Mouse (Mus musculus) c-Kit-positive CD71-negative TER-119-negative erythroid progenitor cells, embryonic 14.5 days (primary cell): ENCODE results near the gene Abhd10.
A peak's percentile ranks its signal among the peaks of the same experiment; 100 is the strongest.

Experiments used
- DNase-seq: peaks from one replicate; pipeline ENCODE4 v3.0.0-alpha.2; 2013; ENCODE audit warnings: low read depth

Abhd10 gene

GRCm38 (mm10) chr16:45742615-45743476 is at the start of gene Abhd10:
TSS of gene Abhd10 (minus strand) at chr16:45742955.
- DNase-seq: peak; percentile 73

GRCm38 (mm10) chr16:45791286-45791685 is 48.5 kb upstream of the Abhd10 start:
- DNase-seq: no peak

DNA sequence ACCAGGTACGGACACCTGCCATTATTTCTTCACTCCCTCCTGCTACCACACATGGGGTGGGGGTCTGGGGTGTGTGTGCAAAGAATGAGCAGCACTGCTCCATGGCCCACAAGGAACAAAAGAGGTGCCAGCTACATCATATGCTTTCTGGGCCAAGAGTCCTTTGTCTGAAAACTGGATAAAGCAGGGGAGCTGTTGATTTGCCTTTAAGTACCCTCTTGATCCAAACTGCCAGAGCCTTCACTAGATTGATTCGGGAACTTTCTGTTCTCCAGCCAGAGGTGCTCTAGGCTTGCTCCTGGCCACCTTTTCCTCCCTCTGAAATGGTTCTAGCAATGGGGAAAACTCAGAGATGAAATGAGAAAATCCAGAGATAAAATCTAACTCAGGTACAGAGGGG is 46.6 kb upstream of the Abhd10 start:
- DNase-seq: no peak

DNA sequence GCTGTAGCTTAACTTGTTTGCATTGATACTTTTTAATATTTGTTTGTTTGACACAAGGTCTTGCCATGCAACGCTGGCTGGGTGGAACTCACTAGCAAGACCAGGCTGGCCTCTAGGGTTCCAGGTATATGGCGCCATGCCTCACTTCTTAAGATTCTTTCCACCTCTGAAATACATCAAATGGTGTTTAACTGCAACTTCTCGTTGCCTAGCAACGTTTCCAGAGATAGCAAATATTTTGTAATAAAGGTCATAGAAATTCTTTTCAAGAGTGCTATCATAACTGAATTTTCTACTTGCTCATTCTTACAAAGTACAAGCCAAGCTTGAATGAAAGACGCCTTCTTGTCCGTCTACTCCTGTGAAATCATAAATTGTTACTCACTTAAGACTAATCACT is 44.9 kb upstream of the Abhd10 start:
- no peak for DNase-seq

DNA sequence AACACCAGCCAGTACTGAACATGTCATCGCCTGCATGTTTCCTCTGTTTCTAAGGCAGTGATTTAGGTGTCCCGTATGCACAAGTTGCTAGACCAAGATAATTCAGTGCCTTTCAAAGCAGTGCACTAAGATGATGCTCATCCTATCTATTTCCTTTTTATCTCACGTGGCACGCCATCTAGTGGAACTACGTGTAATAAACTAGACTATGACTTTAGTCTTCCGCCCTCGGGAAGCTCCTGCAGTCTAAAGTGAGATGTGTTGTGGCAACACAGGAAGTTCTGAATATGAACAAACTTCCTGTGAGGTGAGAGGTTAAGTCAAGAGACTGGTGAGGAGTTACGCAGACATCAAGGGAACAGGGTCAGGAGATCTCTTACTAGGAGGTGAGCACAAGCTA is 43.9 kb upstream of the Abhd10 start:
- DNase-seq: peak; percentile 17

- DNase-seq: no peak
Measured at GRCm38 (mm10) chr16:45780001-45780400, 37.2 kb upstream of the Abhd10 start.

DNA sequence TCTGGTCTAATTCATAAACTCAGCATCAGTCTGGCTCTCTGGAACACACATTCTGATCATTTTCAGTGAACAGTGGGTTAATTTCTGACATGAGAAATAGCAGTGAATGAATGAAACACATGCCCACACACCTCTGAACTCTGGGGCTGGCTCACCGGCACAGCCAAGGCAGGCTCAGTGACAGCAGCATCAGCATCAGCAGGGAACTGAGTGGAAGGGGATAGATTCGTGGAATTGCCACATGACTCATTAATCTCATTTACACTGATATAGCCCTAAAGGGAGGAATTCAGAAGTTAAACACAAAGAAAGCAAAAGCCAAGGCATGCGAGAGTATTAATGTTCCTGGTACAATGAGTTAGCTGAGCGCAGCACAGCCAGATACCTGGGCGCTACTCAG is 32.1 kb upstream of the Abhd10 start:
- DNase-seq: no peak

DNA sequence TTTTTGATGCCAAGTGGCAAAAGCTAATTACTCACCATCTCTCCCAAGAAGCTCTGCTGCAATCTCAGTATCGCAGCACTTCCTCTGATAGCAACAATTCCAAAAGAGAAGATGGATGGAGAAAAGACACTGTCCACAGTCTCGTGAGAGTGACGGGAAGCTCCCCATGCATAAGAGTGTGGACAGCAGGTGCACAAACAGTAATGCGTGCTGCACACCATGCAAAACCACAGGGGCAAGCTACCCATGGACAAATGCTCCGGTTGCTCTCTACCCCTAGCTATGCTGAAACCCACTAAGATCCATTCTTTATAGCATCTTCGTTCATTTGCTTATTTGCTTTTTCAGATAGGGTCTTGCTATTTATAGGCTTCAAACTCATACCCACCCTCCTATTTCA is 28.2 kb upstream of the Abhd10 start:
- DNase-seq: no peak

DNA sequence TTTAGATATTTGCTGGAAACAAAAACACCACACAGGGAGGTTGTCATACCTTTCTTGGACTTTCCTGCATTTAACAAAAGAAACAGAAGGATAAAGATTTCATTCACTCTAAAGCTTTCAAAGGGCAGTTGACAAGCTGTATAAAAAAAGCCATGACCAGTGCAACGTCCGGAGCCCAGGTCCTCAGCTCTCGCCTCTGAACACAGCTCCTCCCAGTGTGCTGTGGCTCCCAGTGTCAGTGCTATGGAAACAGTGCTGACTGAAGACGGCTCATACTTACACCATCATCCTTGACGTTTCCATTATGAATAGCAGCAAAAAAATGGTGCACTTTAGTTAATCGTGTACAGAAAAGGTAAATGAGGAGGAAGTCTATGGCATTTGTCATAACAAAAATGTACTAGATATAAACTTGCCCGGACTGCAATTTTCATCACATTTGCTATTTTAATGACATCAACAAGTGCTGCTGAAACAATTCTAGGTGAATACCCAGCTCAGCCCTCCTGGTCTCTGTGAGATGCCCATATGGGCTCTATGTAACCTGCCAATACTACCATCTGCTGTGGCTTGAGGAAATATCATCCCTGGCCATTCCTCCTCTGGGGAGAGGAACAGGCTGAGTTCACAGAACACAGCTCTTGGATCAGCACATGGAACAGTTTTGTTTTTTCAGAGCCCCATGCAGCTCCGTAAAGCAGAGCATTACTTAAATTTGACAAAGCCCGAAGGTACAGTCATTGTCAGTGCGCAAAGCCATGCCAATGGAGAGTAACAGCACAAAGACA is 25.3 kb upstream of the Abhd10 start:
- DNase-seq: no peak

DNA sequence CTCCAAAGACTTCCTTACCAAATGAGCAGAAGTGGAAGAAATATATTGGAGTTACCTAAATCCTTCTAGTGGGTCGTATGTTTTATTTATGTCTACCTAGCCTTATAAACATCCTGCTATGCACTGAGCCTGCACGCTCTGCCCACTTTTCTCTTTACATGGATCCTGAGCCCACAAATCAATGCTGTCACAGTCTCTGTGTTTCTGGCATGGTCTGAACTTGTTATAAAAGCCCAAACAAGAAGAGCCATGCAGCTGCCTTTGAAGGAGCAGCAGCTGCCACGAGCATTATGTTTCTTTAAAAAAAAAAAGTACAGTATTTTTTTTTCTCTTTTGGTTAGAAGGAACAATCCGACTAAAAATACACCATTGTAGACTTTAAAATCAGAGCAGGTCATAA is 24.7 kb upstream of the Abhd10 start:
- no peak for DNase-seq

- DNase-seq: no peak
Measured at GRCm38 (mm10) chr16:45765801-45766494, 23.2 kb upstream of the Abhd10 start.

DNA sequence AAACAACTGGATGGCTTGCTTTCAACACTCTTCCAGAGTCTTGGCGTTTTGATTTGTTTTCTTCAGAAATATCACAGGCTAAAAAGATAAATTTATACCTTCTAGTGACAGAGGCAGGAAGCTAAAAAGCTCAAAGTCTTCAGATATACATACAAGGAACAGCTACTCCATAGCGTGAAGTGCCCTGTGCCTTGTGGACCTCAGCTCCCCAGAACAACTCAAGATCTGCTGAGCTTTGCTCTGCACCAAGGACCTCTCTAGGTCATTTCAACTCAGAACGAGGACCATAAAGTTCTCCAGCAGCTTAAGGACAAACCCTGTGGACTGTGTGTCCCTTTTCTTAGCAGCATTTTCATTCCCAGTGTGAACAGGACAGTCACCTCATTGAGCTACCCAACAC is 22.3 kb upstream of the Abhd10 start:
- DNase-seq: no peak

DNA sequence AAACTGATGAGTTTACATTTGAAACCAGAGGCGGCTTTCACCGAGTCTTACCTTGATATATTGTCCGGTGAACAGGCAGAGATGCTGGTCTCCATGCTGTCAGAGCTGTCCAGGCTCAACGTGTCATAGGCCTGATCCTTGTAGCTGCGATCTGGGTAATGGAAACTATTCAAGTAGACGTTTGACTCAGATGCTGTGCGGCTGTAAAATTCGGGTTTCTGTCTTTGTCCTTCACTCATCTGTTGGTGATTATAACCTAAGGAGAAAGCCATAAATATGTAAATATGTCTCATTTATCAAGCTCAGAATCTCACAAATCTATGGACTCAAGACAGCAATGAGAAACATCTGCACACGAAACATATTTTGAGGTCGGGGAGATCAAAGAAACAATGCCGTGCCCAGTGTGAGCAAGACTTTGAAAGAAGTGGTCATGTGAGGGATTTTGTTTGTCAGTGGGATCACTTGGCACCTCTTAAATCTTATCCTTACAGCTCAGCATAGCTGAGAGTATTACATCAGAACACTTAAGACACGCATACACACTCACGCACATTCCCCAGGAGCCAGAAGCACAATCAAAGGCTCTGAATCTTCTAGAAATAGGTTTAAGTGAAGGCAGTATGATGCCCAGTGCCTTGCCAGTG is 20.2 kb upstream of the Abhd10 start:
- no peak for DNase-seq

DNA sequence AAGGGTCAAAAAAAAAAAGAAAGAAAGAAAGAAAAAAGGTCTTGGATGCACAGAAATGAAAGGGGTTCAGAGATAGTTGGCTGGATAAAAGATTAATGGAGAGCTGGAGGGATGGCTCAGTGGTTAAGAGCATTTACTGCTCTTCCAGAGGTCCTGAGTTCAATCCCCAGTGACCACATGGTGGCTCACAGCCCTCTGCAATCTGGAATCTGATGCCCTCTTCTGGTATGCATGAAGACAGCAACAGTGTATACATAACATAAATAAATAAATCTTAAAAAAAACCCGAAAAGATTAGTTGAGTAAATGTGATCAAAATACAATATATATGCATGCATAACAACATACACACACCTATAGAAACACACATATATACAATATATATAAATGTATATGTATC is 18.7 kb upstream of the Abhd10 start:
- DNase-seq: no peak

- DNase-seq: no peak
Measured at GRCm38 (mm10) chr16:45758726-45759269, 16.0 kb upstream of the Abhd10 start.

GRCm38 (mm10) chr16:45757421-45758078 is 14.8 kb upstream of the Abhd10 start:
- no peak for DNase-seq

DNA sequence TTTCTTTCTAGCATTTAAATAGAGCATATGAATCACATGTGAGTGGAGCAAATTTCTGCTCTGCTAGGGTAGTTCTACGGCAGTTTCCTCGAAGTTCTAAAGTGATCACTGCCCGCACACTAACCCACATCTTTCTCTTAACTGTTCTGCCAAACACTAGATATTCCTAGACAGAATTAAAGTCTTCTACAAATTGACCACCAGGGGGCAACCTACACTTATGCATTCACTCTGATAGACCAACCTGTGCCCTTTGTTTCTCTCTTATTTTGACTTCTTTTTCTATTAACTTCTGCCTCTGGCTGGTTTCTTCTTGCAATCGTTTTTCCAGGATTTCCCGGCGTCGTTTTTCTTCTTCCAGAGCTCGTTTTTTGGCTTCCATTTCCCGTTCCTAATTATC is 14.1 kb upstream of the Abhd10 start:
- peak; percentile 54 for DNase-seq

GRCm38 (mm10) chr16:45743591-45744144 is 913 bp upstream of the Abhd10 start:
- no peak for DNase-seq

DNA sequence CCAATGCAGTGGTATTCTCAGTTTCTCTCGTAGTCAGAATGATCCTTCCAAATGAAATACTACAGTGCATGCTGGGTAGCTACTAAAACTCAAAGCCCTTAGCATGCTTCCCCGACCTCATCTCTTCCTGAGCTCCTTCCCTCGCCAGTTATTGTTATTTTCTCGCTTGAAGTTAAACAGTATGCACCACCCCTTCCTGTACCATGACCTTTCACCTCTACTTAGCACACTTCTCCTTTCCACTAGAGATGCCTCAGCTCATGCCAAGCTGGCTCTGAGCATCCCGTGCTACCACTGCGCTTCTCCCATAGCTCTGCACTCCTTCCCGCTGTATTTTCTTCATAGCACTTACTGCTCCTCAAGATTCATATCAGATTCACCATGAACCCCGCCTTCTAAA is 4.9 kb downstream of the Abhd10 start:
- DNase-seq: no peak

- no peak for DNase-seq
Measured at GRCm38 (mm10) chr16:45736724-45737123, 6.0 kb downstream of the Abhd10 start.

GRCm38 (mm10) chr16:45729163-45729562 is 13.6 kb downstream of the Abhd10 start:
- no peak for DNase-seq
